Mouse (Mus musculus) heart, adult 8-10 months (tissue): ENCODE results near the gene Plekhm3. TPM values are rescaled to one million over a fixed set of nuclear protein-coding genes. Genes with fewer than 3 reads are reported as not detected.
A peak's percentile ranks its signal among the peaks of the same experiment; 100 is the strongest.

Experiments used
- DNase-seq: peaks from one replicate; pipeline ENCODE4 v3.0.0; 2022; ENCODE audit warnings: low spot score
- total RNA-seq, 4 experiments: library from RNA; stranded (reverse); gene quantifications; 2 replicates each; pipeline ENCODE4 v1.2.4; 2022

The Plekhm3 gene
- total RNA-seq, 4 experiments from 2014 or later, result 7.0 to 9.0 (median 8.1) TPM

DNA sequence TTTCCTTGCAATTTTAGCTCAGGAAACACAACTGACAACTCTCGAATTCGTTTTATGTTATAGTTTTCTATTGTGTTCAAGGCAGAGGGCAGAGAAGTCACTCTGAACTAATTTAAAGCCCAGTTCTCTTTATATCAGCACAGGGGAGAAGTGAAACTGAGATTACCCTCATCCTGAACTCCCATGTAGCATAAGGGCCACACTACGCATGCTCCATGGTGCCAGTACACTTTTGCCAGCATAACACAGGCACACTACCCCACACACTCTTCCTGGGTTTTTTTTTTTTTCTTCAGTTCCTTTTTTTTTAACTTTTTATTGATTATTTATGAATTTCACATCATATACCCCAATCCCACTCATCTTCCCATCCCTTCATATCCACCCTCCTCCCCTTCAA is 28.1 kb downstream of the Plekhm3 start:
- DNase-seq, result peak; percentile 58

DNA sequence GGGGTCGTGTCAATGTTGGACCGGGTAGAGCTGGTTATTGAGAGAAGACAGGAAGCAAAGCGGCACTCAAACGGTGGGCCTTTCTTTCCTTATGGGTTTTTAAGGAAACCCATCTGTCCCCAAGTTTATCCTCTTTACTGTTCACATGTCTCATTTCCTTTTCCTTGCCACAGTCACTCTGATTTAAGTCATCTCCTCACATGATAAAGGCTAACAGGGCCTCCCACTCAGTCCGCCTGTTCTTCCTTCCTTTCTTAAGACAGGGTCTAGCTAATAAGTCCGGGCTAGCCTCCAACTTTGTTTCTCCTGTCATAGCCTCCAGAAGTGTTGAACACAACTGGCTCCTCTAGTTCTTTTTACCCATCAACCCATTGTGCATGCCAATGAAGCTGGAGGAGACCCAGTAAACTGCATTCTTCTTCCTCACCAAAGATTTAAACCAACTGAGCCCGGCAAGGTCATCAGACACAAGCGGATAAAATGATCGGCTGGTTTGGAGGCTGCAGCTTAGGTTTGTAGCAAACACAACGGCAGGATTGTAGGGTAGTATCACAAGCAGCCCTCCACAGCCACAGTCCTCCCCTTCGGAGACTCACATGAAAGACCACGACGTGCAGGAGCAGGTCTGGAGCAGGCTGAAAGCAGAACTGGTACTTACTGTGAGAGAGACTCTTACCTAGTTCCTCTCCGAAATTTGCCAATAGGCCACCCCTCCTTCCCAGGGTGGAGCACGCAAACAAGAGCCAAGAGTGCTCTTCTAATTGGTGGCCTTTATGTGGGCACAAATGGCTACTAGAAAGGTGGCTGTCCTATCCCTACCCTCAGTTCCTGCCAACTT is 29.0 kb downstream of the Plekhm3 start:
- DNase-seq, result peak; percentile 28

DNA sequence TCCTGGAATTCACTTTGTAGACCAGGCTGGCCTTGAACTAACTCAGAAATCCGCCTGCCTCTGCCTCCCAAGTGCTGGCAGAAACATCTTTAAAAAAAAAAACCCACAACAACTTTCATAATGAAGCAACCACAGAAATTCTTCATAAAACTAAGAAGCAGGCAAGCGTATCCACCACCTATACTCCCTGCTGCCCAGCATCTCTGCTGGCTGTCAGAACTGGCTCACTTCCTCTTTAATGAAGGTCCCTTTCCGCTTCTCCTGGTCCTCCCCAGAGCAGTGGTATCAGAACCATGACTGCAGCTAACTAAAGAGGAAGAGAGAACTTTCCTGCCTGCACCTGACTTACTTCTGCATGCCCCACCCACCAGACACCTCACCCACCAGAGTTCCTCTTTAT is 31.0 kb downstream of the Plekhm3 start:
- DNase-seq, result peak; percentile 13

DNA sequence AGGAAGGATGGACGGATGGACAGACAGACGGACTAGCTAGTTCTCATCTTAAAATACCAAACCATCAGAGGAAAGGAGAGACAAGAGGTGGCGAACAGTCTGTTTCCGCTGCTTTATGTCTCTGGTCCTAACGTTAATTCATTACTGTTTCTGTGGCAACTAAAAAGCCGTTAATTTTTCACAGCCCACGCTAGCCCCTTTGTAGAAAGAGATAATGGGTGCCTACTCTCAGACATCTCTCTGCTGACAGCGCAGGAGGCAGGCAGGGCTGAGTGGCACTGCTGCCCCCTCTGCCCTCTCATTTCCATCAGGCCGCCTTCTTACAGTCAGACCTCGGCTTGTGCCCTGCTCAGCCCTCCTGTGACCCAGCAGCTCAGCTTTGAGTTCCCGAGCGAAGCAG is 32.3 kb downstream of the Plekhm3 start:
- DNase-seq, result no peak

DNA sequence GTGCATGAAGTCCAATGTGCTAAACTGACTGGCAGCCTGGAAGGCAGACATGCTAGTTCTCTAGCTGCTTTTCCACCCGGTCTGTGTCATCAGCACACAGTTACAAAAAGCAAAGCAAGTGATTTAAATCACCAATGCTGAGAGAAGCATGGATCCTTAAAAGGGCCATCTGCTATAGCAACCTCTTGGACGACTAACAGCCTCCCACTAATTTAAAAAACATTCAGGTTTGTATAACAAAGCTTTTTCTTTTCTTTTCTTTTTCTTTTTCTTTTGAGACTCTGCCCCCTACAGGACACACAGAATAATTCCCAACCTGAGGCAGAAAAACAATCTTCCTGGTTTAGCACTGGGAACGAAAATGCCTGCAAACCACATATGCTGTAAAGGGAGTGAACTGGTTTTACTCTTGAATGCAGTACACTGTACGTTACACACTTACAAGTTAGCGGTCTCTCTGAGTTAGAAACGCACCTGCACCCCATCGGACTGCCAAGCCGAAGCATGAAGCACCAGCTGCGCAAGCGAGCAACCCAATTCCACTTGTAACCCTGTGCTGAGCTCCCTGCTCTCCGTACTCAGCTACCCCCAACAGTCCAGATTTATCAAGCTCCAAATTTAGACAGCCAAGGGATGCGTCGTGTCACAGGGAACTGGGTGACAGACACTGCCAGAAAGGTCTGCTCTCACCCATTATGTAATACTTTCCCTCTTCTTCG is 37.7 kb downstream of the Plekhm3 start:
- DNase-seq, result peak; percentile 65

DNA sequence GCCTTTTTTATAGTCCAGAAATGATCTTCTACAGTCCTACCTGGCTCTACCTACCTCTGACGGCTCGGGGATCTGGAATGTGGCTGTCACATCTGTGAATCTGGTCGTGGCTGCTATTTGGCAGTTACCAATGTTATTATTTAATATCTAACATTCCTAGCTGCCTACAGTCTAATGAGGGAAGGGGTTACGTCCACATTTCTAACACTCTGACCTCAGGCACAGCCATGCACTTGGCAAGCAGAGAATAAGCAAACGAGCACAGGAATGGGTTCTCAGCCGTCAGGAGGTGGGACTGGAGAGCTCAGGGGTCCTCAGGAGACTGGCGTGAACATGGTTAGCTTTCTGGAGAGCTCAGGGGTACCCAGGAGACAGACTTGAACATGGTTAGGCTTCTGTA is 38.7 kb downstream of the Plekhm3 start:
- DNase-seq, result no peak

DNA sequence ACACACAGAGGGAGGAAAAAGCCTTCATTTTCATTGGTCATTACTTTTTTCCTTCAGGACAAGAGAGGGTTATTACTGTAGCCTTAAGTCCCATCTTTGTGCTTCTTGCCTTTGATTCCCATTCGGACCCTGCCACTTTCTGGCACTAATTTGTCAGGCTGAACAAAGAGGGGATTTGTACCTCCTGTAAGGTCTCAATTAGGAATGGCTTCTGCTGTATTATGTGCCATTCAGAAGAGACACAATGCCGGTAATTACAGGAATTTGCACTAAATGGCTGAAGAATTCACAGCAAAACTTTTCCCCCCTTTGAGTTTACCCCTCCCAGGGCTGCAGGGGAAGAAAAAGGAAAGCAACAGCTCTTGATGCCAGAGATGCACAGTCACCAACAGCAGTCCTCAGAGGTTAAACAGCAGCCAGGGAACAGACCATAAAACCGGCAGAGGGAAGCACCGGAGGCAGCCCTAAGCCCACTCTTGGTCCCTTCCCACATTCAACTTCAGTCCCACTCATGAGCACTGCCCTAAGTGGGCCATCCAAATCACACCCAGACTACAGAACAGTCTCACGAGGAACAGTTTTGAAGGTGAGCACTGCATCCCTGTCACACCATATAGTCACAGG is 39.6 kb downstream of the Plekhm3 start:
- DNase-seq, result no peak

DNA sequence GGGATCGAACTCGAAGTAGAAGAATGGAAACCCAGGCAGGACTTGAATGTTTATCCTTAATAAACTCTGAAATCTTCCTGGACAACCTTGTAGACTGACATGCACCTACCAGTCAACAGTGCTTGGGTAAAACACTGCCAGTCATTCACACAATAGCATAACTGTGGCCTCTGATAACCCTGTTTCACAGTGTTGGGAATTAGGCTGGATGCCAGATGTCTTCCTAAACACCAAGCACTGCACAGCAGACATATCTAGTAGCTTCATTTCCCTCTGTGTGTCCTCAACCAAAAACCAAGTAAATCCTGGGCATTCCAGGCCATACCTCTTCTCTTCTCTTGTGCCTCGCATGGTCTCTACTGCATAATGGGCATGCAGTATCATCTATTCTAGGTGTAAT is 42.3 kb downstream of the Plekhm3 start:
- DNase-seq, result no peak

DNA sequence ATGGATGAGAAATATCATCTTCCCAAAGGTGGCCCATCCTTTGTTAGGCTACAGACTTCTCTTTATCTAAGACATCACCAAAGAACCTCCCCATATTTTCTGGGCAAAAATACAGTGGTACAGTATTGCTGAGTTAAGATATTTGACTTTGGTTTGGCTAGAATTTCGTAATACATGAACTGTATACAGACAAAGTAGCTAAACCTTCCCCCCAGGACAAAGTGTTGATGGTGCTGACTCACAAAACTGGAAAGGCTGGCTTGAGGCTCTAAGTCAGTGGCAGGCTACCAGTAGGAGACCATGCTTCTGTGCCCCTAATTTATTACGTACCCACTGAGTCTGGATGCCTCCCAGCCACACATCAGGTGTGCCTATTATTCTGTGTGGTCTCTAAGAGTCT is 48.9 kb downstream of the Plekhm3 start:
- DNase-seq, result no peak

DNA sequence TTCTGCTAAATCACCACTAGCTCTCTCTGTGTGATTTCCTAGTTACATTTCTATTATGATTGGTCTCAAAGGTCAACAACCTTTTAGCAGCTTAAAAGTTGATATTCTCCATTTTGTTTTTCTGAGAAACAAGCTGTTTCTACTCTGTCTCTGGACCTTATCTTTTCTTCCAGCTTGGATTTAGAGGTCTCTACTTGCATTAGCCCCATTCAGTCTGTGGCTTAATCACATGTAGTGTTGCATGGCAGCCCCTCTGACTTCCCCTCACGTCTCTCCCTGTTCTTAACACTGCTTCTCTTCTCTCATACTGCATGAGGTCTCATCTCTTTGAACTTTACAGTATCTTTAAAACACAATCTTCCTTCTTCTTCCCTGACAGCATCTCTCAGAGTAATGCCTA is 50.4 kb downstream of the Plekhm3 start:
- no peak for DNase-seq

DNA sequence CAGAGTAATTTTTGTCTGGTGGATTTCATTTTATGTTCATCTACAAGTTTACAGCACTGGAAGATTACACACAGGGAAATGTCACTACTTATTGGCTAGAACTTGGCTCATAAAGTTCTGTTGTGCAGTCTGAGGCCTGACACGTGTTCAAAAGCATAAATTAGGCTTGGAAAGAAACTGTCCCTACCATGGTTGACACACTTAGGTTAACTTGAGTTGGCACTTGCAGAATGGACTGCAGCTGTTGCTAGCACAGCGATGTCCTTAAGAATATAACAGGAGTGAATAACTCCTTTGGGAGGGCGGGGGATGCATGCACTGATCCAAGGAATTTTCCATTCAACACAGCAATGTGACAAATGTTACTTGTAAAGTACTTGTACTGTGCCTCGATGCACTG is 53.2 kb downstream of the Plekhm3 start:
- DNase-seq, result no peak

DNA sequence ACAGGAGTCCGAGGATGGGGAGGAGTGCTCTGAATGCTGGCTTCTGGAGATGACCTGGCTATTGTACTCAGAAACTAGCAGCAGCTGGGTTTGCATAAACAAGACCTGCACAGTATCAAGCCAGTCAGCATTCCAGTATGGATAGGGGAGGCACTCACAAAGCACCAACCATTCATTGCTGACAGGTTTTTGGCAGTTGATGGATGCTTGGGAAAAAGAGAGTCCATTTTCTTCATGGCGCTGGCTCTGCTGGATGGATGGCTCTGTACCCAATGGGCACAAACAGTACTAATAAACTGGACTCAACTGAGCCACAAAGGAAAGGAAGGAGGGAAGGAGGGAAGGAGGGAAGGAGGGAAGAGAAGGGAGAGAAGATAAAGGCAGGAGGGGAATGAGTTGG is 53.8 kb downstream of the Plekhm3 start:
- DNase-seq, result no peak

DNA sequence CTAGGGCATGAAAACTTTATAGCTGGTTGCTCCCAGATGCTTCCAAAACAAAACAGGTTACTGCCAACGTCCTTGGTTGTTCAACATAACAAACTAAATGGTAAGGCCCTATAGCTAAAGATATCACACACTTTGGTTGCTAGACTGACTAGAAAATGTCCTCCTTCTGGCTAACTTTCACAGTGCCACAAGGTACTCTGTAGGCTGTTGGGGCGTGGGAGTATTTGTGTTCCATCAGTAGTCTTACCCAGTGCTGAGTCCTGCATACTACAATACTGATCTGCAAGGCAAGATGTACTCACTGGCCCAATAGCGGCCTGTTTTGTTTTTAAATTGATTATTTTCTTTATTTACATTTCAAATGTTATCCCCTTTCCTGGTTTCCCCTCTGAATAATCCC is 56.9 kb downstream of the Plekhm3 start:
- no peak for DNase-seq

DNA sequence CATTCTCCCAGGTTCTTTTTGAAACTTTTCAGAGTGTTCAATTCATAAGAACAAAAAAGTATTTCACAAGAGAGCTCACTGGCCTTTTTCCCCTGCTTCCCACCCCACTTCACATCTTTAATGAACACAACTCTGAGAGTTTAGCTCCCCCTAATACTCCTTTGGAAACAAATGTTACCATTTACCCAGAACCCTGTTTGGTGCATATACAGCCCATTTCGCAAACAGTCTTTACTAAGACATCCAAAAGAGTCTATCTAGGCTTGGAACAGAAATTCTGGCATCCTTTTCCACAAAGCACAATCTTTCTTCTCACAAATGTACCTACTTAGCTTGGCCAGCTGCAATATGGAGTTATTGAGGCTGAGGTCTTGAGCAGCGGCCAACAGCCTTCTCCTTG is 59.1 kb downstream of the Plekhm3 start:
- no peak for DNase-seq

DNA sequence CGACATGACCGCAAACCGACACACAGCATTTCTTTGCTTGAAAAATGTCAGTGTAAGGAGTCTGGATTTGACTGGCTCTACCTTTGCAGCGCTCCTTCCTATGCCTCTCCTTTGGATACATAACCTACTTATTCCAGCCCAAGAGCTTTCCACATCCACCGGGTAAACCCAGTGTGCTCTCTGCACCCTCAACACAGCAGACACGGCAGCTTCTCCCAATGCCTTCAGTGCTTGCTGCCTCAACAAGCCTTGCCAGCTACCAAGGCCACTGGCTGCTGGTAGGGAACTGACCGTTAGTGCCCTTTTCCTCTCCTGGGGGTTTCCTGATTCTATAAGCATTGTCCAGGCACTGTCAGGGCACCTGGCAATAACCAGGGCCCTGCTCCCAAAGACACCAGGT is 62.8 kb downstream of the Plekhm3 start:
- DNase-seq, result no peak

DNA sequence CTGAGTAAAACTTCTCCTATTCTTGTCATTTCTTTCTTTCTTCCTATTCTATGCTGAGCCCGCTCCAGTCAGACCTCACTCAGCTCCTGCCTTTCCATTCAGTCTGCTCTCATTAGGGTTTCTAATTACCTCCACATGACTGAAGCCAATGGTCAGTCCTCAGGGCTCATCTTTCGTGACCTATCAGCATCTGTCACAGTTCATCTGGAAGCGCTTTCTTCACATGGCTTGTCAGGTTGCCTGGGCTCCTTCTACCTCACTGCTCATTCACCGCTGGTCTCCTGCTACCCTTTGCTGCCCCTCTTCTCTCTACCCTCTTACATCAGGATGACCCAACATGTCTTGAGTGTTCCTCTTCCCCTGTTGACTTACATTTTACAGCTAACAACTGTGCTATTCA is 65.3 kb downstream of the Plekhm3 start:
- DNase-seq, result no peak

DNA sequence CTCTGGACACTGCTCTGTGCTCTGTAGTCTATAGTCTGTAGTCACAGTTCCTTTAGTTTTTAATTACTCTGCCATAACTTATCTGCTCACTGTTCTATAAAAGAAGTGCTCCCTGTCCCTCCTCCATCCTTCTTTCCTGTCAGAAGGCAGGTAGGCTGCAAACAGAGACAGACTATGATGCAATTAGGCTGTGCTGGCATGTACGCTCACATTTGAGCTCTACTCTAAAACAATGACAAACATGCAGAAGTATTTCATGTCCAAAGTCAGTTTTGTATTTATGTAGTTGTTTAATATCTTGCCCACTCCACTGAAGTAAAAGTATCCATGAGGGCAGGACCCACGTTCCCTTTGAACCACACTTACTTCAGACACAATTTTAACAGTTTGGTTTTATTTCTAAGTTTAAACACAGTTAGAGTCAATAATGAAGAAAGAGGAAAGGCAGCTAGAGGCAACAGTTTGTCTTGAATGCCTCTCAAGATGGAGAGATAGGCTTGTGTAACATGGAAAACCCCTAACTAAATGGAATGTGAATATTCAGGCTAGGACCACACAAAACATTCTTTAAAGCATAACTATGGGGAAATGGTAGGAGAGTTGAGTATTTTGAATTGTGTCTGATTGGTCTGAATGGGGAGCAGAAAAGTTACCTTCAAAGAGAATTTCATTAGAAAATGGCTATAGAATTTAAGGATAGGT is 69.0 kb downstream of the Plekhm3 start:
- DNase-seq, result no peak

DNA sequence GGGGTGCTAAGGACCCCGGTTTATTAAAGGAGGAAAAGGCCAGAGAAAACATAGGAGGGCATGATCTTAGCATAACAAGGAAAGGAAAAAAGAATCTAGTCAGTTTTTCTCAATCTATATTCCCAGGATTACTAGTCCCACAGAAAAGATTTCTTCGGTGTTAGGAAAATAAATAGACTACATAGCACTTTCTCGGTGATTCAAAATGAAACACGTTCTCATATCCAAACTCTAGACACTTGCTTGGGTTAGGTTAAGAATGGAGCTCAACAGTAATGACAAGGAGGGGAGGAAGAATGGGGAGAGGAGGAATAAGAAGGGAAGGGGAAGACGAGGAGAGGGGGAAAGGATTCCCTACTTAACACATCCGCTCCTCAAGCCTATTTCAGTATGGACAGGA is 69.9 kb downstream of the Plekhm3 start:
- DNase-seq, result no peak

DNA sequence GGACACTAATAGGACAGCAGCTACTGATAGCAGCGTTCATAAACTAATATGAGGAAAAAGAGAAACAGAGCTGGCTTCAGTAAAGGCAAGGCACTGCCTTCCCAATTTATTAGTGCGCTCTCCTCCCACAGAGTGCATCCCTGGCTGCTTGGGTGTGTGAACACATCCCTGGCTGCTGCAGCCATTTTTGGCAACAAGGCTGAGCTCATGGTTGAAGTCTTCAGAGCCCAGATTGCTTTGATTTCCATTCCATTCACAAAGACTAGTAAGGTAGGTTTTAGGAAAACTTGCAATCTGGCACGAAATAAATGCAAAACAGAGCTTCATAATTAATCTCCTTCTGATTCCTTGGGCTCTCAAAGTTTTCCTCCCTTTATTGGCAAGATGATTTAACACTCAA is 71.3 kb downstream of the Plekhm3 start:
- DNase-seq, result no peak

DNA sequence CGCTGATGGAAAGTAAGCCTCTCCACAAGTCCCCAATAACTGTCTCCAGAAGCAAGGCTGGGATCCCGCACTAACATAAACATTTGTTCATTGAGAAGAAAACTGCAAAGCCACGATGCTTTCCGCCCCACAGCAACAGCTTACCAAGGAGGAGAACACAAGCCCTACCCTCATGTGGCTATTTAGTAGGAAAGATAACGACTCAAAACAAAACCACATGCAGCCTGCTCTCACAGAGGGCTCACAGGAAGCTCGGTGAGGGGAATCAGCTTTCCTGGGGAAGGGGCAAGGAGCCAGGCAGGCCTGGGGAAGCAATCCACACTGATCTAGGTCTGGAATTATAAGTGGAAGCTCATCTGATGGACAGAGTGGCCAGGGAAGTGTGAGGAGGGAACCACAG is 72.6 kb downstream of the Plekhm3 start:
- no peak for DNase-seq

DNA sequence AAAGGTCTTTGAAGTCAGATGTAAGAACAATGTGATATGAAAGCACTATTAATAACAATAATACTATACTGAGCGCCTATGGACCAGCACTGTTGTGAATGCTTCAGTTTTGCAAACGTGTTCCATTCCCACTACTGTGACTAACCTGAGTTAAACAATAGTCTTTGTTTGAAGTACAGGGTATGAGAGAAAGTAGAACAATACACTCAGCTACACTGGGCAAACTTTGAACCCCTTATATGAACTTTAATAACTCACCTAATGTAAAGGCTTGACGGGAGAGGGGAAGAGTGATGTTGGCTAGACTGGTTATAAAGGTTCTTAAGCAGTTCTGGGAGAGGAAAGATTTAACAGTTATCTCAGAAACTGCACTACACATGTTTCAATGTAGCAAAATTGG is 76.0 kb downstream of the Plekhm3 start:
- no peak for DNase-seq

DNA sequence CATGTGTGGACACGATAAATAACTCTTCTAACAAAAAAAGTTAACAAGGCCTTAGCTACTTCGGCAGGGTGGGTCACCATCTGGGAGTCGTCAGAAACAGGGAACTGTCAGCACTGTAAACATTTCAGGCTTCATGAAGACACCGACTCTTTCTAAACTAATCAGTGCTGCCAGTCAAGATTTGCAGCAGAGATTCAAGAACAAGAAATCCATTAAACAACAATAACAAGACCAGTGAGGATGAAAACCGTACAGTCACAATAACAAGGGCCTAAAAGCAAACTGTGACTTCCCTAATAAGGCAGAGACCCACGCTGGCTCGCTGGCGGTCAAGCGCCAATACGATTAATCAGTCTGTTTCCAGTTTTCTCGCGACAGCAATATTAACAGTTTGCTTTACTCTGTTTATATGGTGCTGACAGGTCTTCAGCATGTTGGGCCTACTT is 77.8 kb downstream of the Plekhm3 start:
- no peak for DNase-seq
